ENCODE assay signal across 8 mouse cellular contexts in the genomic region with DNA sequence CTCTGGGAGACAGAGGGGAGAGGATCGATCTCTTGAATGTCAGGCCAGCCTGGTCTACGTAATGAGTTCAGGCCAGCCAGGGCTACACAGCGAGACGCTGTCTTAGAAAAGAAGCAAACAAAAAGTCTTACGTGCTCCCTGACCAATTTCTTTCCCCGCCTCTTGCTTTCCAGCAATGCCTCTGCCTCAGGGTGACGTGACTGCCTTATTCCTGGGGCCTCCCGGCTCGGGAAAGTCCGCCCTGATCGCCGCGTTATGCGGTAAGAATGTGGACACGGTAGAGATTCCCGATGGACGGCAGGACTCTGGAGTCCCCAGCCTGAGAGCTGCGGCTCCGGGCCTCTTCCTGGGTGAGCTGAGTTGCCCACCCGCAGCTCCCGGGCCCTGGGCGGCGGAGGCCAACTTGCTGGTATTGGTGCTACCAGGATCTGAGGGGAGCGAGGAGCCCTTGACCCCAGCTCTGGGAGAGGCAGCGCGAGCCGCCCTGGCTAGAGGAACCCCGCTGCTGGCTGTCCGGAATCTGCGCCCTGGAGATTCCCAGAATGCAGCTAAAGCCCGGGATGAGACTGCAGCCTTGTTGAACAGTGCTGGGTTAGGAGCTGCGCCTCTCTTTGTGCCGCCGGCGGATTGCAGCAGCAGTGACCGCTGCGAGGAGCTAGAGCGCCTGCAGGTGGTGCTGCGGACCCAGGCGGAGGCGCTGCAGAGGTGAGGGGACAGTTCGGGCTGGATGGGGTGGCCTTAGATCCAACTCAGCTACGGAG. TPM values are rescaled to one million over a fixed set of nuclear protein-coding genes. Genes with fewer than 3 reads are reported as not detected.
DNase-seq lines count a peak whose midpoint lies in the region; ATAC-seq and TF ChIP-seq lines count a peak whose summit lies in the region.

No protein-coding gene starts in this region.

- peak; percentile 63 for ATAC-seq in forebrain, embryonic 16.5 days

- H3K9ac ChIP-seq in forebrain, embryonic 16.5 days (replicated peaks; ENCODE audit: low read depth, low read length), result peak overlapping the region; percentile 82

- under 1% methylated on average over 43 of the region's 43 CpGs for WGBS in cerebellum, adult 2 months
- under 1% methylated on average over 43 of the region's 43 CpGs for WGBS in forebrain, embryonic 16.5 days

- no peaks in the 10 kb centered on the region for H3K27me3 ChIP-seq in cerebellum, adult 2 months (ENCODE audit: control insufficient read depth, insufficient read depth, low read length)
- H3K27me3 ChIP-seq in forebrain, embryonic 16.5 days (replicated peaks; ENCODE audit: control insufficient read depth, insufficient read depth, low read length), result no peaks in the 10 kb centered on the region

- peak; percentile 80 for DNase-seq in Muller cell, postnatal 12 days (ENCODE audit: inconsistent ontology term)
- DNase-seq in cerebellum, adult 2 months, result peak; percentile 84 to 86
- DNase-seq in heart, postnatal 4 days, result peak; percentile 85
- DNase-seq in layer of hippocampus, postnatal 10 days (ENCODE audit: low spot score in 2 of 2), result peak; percentile 78 to 86
- peak; percentile 78 for DNase-seq in lung, postnatal 25 days (ENCODE audit: low spot score)
- DNase-seq in retina, embryonic 14.5 days (ENCODE audit: low spot score), result peak; percentile 88
- DNase-seq in thymus, postnatal 4 days, result peak; percentile 86

- TF ChIP-seq CTCF in cerebellum, adult 2 months (IDR thresholded peaks at IDR 0.05; ENCODE audit: borderline replicate concordance, insufficient read depth, low read depth, low read length), result peak; percentile 73

- no peaks in the 10 kb centered on the region for H3K9me3 ChIP-seq in forebrain, embryonic 16.5 days (ENCODE audit: control insufficient read depth, low read length)

- peak overlapping the region; percentile 71 for H3K4me3 ChIP-seq in cerebellum, adult 2 months (replicated peaks; ENCODE audit: insufficient read depth, low read depth, low read length)
- peak overlapping the region; percentile 84 for H3K4me3 ChIP-seq in forebrain, embryonic 16.5 days (replicated peaks; ENCODE audit: low read length)

- no peak for TF ChIP-seq POLR2A in cerebellum, adult 2 months (IDR thresholded peaks at IDR 0.05; ENCODE audit: borderline replicate concordance, insufficient read depth, low read length)

- peak overlapping the region; percentile 79 for H3K27ac ChIP-seq in cerebellum, adult 2 months (ENCODE audit: insufficient read depth, low read length)
- H3K27ac ChIP-seq in forebrain, embryonic 16.5 days (ENCODE audit: low read length), result peak overlapping the region; percentile 93

- H3K4me2 ChIP-seq in forebrain, embryonic 16.5 days (ENCODE audit: low read length), result peak overlapping the region; percentile 73

- peaks cover 4% of the 10 kb centered on the region; the same call in 1 of the 2 replicates for H3K36me3 ChIP-seq in forebrain, embryonic 16.5 days (ENCODE audit: control insufficient read depth, insufficient read depth)

- H3K4me1 ChIP-seq in cerebellum, adult 2 months (ENCODE audit: control insufficient read depth, insufficient read depth, low read length), result peaks cover 14% of the 10 kb centered on the region
- H3K4me1 ChIP-seq in forebrain, embryonic 16.5 days (replicated peaks; ENCODE audit: control insufficient read depth, insufficient read depth, low read length), result peaks cover 37% of the 10 kb centered on the region

RNA-seq across cellular contexts. Expression of a gene that starts 0.9 kb away (rescaled TPM):
- 37.0 and 38.3 TPM in 2 replicates for polyA plus RNA-seq in cerebellum, adult 2 months (2012; rRNA removed)
- 26.4 and 26.5 TPM in 2 replicates for polyA plus RNA-seq in forebrain, embryonic 16.5 days (2015; fragmentation: Nextera tagmentation; extraction: Ambion mirVana)
- 10 to 100 TPM; 16.7 to 17.2 TPM for total RNA-seq in heart, postnatal 4 days (2021)
- total RNA-seq in layer of hippocampus, postnatal 10 days (2021), result 100 to 1,000 TPM in 1 of 2 experiments, 10 to 100 TPM in 1; 98.5 to 101 TPM

RNA-seq across cellular contexts. Expression of a gene that starts 14.5 kb away (rescaled TPM):
- polyA plus RNA-seq in cerebellum, adult 2 months (2012; rRNA removed), result not detected in 2 replicates
- polyA plus RNA-seq in forebrain, embryonic 16.5 days (2015; fragmentation: Nextera tagmentation; extraction: Ambion mirVana), result not detected in 2 replicates
- not detected for total RNA-seq in heart, postnatal 4 days (2021)
- not detected for total RNA-seq in layer of hippocampus, postnatal 10 days (2021)

RNA-seq across cellular contexts. Expression of a gene that starts 14.7 kb away (rescaled TPM):
- polyA plus RNA-seq in cerebellum, adult 2 months (2012; rRNA removed), result 46.2 and 51.3 TPM in 2 replicates
- polyA plus RNA-seq in forebrain, embryonic 16.5 days (2015; fragmentation: Nextera tagmentation; extraction: Ambion mirVana), result 79.8 and 80.2 TPM in 2 replicates
- 10 to 100 TPM; 42.0 to 43.9 TPM for total RNA-seq in heart, postnatal 4 days (2021)
- total RNA-seq in layer of hippocampus, postnatal 10 days (2021), result 10 to 100 TPM; 37.8 to 39.7 TPM

RNA-seq across cellular contexts. Expression of a gene that starts 19.1 kb away (rescaled TPM):
- not detected in 2 replicates for polyA plus RNA-seq in cerebellum, adult 2 months (2012; rRNA removed)
- 1.2 and 1.9 TPM in 2 replicates for polyA plus RNA-seq in forebrain, embryonic 16.5 days (2015; fragmentation: Nextera tagmentation; extraction: Ambion mirVana)
- total RNA-seq in heart, postnatal 4 days (2021), result not detected
- total RNA-seq in layer of hippocampus, postnatal 10 days (2021), result not detected

RNA-seq across cellular contexts. Expression of a gene that starts 24.6 kb away (rescaled TPM):
- 68.5 and 68.6 TPM in 2 replicates for polyA plus RNA-seq in cerebellum, adult 2 months (2012; rRNA removed)
- polyA plus RNA-seq in forebrain, embryonic 16.5 days (2015; fragmentation: Nextera tagmentation; extraction: Ambion mirVana), result 267 and 282 TPM in 2 replicates
- 10 to 100 TPM; 17.3 to 18.5 TPM for total RNA-seq in heart, postnatal 4 days (2021)
- 10 to 100 TPM; 61.3 to 64.6 TPM for total RNA-seq in layer of hippocampus, postnatal 10 days (2021)

Comparison
In these comparisons a context has a peak if more than half of its experiments do, and no peak if none do; other contexts are left out.
1. Peak in every context shown above with its lines: DNase-seq, ATAC-seq, H3K4me3 ChIP-seq and H3K27ac ChIP-seq.
2. RNA of a gene that starts 0.9 kb away (total RNA-seq): 98.5 to 101 TPM in layer of hippocampus, postnatal 10 days; 16.7 to 17.2 TPM in heart, postnatal 4 days; every median in the first group is over 4 times any median in the second.